Mouse (Mus musculus) R1 (cell line): ENCODE results near the gene Kif13a.

ENCODE experiments used
- DNase-seq: peaks from one replicate; pipeline ENCODE4 v3.0.0-alpha.2; 2018; ENCODE audit warnings: low read depth, low spot score

Kif13a gene

DNA sequence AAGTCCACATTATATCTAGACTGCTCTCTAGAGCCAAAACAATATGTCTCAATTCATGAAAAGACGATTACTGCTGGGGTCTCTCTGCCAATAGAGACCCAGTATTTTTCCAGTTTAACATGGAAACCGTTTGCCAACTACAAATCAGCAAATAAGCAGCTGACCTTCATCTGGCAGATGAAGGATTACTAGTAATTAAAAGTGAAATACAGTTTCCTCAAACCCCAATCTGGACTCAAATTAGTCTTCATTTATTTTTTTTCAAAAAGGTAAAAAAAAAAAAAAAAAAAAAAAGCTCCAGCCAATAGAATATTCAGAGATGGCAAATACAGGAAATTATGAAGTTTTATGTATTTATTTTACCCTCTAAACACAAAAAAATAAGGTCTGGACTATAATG, 199.7 kb downstream of the Kif13a start:
- no peak for DNase-seq

DNA sequence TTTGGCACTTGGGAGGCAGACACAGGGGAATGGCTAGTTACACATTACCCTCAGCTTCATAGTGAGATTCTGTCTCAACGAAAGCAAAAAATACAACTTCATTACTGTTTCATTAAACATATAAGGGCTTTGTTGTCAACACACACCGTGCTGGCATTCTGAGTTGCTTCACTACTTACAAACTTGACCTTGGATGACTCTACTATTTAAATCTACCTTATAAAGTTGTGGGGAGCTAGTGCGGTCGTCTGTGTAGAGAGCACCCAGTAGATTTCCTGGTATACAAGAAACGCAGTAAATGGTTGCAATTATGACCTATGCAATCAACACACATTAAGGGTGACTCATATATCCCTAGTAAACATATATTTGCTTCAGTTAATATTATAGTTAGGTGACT, 201.3 kb downstream of the Kif13a start:
- no peak for DNase-seq

GRCm38 (mm10) chr13:46727837-46728268, 201.8 kb downstream of the Kif13a start, which contains the start of gene Nup153:
Gene Nup153 (minus strand): TSS chr13:46727940.
- DNase-seq: peak; percentile 98

GRCm38 (mm10) chr13:46727038-46727836, 202.4 kb downstream of the Kif13a start:
- DNase-seq: peak; percentile 74

- peak; percentile 38 for DNase-seq
Measured at GRCm38 (mm10) chr13:46726288-46727037, 203.2 kb downstream of the Kif13a start.

DNA sequence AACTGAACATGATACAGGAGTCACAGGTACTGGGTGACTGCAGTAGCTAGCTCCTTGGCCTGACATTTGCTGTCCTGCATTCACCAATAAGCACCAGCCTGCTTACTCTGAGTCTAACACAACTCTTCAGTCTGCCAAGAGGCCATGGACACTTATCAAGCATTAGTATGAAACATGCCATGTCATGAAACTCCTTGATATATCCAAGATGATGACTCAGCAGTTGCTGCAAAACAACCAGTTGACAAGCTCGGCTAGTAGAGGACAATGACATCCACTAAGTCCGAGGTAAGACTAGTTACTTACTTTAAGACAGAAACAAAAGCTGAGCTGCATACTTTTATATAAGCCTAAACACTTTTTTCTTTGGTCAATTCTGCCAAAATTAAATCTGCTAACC, 204.4 kb downstream of the Kif13a start:
- DNase-seq: peak; percentile 30

GRCm38 (mm10) chr13:46724371-46724770, 205.3 kb downstream of the Kif13a start:
- DNase-seq: peak; percentile 44

GRCm38 (mm10) chr13:46721009-46721408, 208.7 kb downstream of the Kif13a start:
- no peak for DNase-seq

- DNase-seq: no peak
Measured at GRCm38 (mm10) chr13:46718893-46719400, 210.7 kb downstream of the Kif13a start.

GRCm38 (mm10) chr13:46715976-46716639, 213.6 kb downstream of the Kif13a start:
- peak; percentile 84 for DNase-seq

- DNase-seq: no peak
Measured at GRCm38 (mm10) chr13:46713486-46713885, 216.2 kb downstream of the Kif13a start.

GRCm38 (mm10) chr13:46703138-46703537, 226.5 kb downstream of the Kif13a start:
- peak; percentile 46 for DNase-seq

DNA sequence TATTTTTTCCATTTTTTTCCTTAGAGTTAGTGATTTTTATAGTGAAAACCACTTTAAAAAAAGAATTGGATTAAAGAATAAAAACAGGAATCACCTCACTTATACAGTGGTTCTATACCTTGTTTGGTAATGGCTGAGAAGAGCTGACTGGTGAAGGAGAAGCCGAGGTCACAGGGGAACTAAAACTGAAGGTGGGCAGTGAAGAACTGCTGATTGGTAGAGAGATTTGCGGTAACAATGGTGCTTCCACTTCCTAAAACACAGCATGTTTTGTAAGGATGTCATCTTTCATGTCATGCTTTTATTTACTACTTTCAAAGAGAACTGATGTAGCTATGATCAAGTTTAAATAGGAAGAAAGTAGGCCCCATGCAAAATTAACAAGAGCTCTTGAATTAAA, 228.2 kb downstream of the Kif13a start:
- no peak for DNase-seq

GRCm38 (mm10) chr13:46699372-46699771, 230.3 kb downstream of the Kif13a start:
- DNase-seq: no peak
